Mouse (Mus musculus): ENCODE results near the gene Cd69.

DNA sequence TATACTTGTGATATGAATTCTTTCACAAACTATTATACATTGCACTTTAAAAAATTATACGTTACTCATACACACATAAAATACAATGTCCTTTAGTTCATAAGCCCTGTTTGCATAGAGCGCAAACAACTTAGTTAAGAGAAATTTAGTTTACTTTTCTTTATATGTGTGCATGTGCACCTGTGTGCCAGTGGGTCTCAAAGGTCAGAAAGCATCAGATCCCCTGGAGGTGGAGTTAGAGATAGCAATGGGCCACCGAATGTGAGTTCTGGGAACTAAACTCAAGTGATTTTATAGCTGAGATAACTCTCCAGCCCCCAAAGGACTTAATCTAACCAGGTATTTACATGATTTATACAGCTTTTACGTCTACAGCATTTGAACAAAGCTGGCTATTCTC is 44.1 kb upstream of the Cd69 start:
- TF ChIP-seq GATA1 (IDR thresholded peaks at IDR 0.05; ENCODE audit: low read length) (no peak), TAL1 (IDR thresholded peaks at IDR 0.05; ENCODE audit: low read length) (no peak)
